Mouse (Mus musculus) CH12.LX (cell line): ENCODE data around the gene Trim41.
"Not testable (repeated sequence)": the region's sequence is repeated elsewhere in the genome, so short reads cannot be mapped to it uniquely, and the experiment has no call there.

Experiments used
- BHLHE40 ChIP-seq: IDR thresholded peaks from 2 replicates; pipeline ENCODE4 v1.6.1; 2011; ENCODE audit warnings: mild to moderate bottlenecking, low read depth, low read length, improper control_type of control experiment
- CHD2 ChIP-seq: IDR thresholded peaks from 2 replicates; pipeline ENCODE4 v1.6.1; 2011; ENCODE audit warnings: low read length, improper control_type of control experiment
- CTCF ChIP-seq, 2 experiments: IDR thresholded peaks in 1 of 2; conservative IDR thresholded peaks in 1 of 2; 2 replicates each; pipeline ENCODE4 v1.5.1; 2011 to 2012; ENCODE audit warnings: low read depth in 2 of 2, low read length in 2 of 2, improper control_type of control experiment in 1 of 2, inconsistent platforms in 1 of 2, mild to moderate bottlenecking in 1 of 2, moderate library complexity in 1 of 2
- EP300 ChIP-seq: IDR thresholded peaks from 2 replicates; pipeline ENCODE4 v1.6.1; 2011; ENCODE audit warnings: low read length, improper control_type of control experiment
- HCFC1 ChIP-seq: IDR thresholded peaks from 2 replicates; pipeline ENCODE4 v1.6.1; 2012; ENCODE audit warnings: low read depth, mild to moderate bottlenecking, inconsistent platforms, low read length, improper control_type of control experiment
- MAFK ChIP-seq: IDR thresholded peaks from 2 replicates; pipeline ENCODE4 v1.6.1; 2011; ENCODE audit warnings: low read length, improper control_type of control experiment; ENCODE audit not compliant: insufficient replicate concordance
- POLR2A ChIP-seq: IDR thresholded peaks from 2 replicates; pipeline ENCODE4 v1.6.1; 2011; ENCODE audit warnings: low read depth, mild to moderate bottlenecking, improper control_type of control experiment, low read length
- POLR2AphosphoS2 ChIP-seq: IDR thresholded peaks from 2 replicates; pipeline ENCODE4 v1.6.1; 2011; ENCODE audit warnings: low read depth, low read length, improper control_type of control experiment
- TBP ChIP-seq: conservative IDR thresholded peaks from 2 replicates; pipeline ENCODE4 v1.6.1; 2011; ENCODE audit warnings: low read depth, low read length, improper control_type of control experiment
- UBTF ChIP-seq: IDR thresholded peaks from 2 replicates; pipeline ENCODE4 v1.6.1; 2012; ENCODE audit warnings: low read depth, mild to moderate bottlenecking, inconsistent platforms, low read length, improper control_type of control experiment, moderate library complexity
- ZC3H11A ChIP-seq: IDR thresholded peaks from 2 replicates; pipeline ENCODE4 v1.6.1; 2012; ENCODE audit warnings: low read depth, mild to moderate bottlenecking, inconsistent platforms, low read length, improper control_type of control experiment
- ZNF384 ChIP-seq: IDR thresholded peaks from 2 replicates; pipeline ENCODE4 v1.6.1; 2012; ENCODE audit warnings: low read depth, low read length, improper control_type of control experiment, inconsistent platforms

GRCm38 (mm10) chr11:48846362-48846761, 29.2 kb upstream of the Trim41 start:
- TF ChIP-seq BHLHE40, HCFC1, MAFK, POLR2A, CHD2, EP300, TBP, POLR2AphosphoS2, UBTF, ZC3H11A: not testable (repeated sequence)
- TF ChIP-seq CTCF (conservative IDR thresholded peaks at IDR 0.05 in 1 of 2, IDR thresholded peaks at IDR 0.05 in 1 of 2; ENCODE audit: low read depth in 2 of 2, low read length in 2 of 2) (peak in 1 of 2 experiments; percentile 33; a peak in 2 of 4 replicates), ZNF384 (peak; percentile 31; the same call in 1 of the 2 replicates)
